Mouse (Mus musculus): ENCODE results near the gene Il21r. TPM values are rescaled to one million over a fixed set of nuclear protein-coding genes. Genes with fewer than 3 reads are reported as not detected.

The Il21r gene
- polyA plus RNA-seq, 1 experiment from 2014 or later, result 0.46 TPM

DNA sequence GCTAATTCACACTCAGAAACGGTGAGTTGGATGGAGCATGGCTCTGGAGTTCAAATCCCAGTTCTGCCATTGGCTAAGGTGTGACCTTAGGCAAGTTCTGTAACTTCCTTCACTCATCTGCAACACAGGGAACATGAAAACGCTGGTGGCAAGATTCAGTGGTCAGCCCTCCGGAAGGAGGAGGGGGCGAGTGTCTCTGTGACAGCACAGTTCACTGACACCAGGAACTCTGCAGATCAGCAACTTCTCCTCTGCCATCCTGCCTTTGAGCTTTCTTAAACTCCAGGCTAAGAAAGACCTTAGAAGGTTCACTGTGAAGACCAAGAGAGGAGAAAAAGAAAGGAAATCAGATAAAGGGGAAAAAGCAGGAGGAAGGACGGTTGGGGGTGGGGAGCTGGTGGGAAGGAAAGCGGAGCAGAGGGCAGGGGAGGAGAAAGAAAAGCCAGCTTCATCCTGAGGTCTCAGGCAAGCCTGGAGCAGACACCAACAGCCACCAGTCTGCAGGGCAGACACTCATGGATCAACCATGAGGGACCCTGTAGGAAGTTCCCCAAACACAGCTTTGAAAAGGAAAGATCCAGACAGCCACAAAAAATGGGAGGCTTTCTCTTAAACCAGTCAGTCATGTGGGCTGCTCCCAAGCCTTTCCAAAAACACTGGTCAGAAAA, 2.5 kb upstream of the Il21r start:
- 30% methylated on average over 6 of the region's 6 CpGs for WGBS
- ATAC-seq (ENCODE audit: insufficient number of reproducible peaks, insufficient read depth, low FRiP score, low read depth), result no peak
- H3K27ac ChIP-seq (ENCODE audit: low read length), result no peak overlapping the region

GRCm38 (mm10) chr7:125601280-125601670, 2.0 kb upstream of the Il21r start:
- Histone ChIP-seq H3K4me2 (replicated peaks; ENCODE audit: low read depth, low read length) (no peak overlapping the region), H3K4me3 (ENCODE audit: low read depth, low read length) (no peak overlapping the region), H3K9ac (replicated peaks; ENCODE audit: low read depth, low read length) (no peak overlapping the region), H3K27ac (ENCODE audit: low read length) (no peak overlapping the region), H3K36me3 (ENCODE audit: control insufficient read depth, insufficient read depth, low read length) (no peaks in the 10 kb centered on the region), H3K27me3 (ENCODE audit: control insufficient read depth, insufficient read depth, low read length) (no peaks in the 10 kb centered on the region), H3K9me3 (ENCODE audit: control insufficient read depth, low read depth, low read length) (no peaks in the 10 kb centered on the region), H3K4me1 (ENCODE audit: control insufficient read depth, insufficient read depth, low read length) (no peaks in the 10 kb centered on the region)
- 84% methylated on average over 6 of the region's 6 CpGs for WGBS
- ATAC-seq (ENCODE audit: insufficient number of reproducible peaks, insufficient read depth, low FRiP score, low read depth), result no peak

More for the DNA sequence above, 2.5 kb upstream of the Il21r start:
- Histone ChIP-seq H3K9ac (replicated peaks; ENCODE audit: low read depth, low read length) (no peak overlapping the region), H3K9me3 (ENCODE audit: control insufficient read depth, low read depth, low read length) (no peaks in the 10 kb centered on the region), H3K4me2 (replicated peaks; ENCODE audit: low read depth, low read length) (no peak overlapping the region), H3K4me1 (ENCODE audit: control insufficient read depth, insufficient read depth, low read length) (no peaks in the 10 kb centered on the region), H3K27me3 (ENCODE audit: control insufficient read depth, insufficient read depth, low read length) (no peaks in the 10 kb centered on the region), H3K36me3 (ENCODE audit: control insufficient read depth, insufficient read depth, low read length) (no peaks in the 10 kb centered on the region), H3K4me3 (ENCODE audit: low read depth, low read length) (no peak overlapping the region)

GRCm38 (mm10) chr7:125601821-125602448, 1.3 kb upstream of the Il21r start:
- no peak for ATAC-seq (ENCODE audit: insufficient number of reproducible peaks, insufficient read depth, low FRiP score, low read depth)
- Histone ChIP-seq H3K27me3 (ENCODE audit: control insufficient read depth, insufficient read depth, low read length) (no peaks in the 10 kb centered on the region), H3K36me3 (ENCODE audit: control insufficient read depth, insufficient read depth, low read length) (no peaks in the 10 kb centered on the region), H3K4me3 (ENCODE audit: low read depth, low read length) (no peak overlapping the region), H3K27ac (ENCODE audit: low read length) (no peak overlapping the region), H3K9me3 (ENCODE audit: control insufficient read depth, low read depth, low read length) (no peaks in the 10 kb centered on the region), H3K9ac (replicated peaks; ENCODE audit: low read depth, low read length) (no peak overlapping the region), H3K4me2 (replicated peaks; ENCODE audit: low read depth, low read length) (no peak overlapping the region), H3K4me1 (ENCODE audit: control insufficient read depth, insufficient read depth, low read length) (no peaks in the 10 kb centered on the region)
- WGBS, result 72% methylated on average over 11 of the region's 11 CpGs

DNA sequence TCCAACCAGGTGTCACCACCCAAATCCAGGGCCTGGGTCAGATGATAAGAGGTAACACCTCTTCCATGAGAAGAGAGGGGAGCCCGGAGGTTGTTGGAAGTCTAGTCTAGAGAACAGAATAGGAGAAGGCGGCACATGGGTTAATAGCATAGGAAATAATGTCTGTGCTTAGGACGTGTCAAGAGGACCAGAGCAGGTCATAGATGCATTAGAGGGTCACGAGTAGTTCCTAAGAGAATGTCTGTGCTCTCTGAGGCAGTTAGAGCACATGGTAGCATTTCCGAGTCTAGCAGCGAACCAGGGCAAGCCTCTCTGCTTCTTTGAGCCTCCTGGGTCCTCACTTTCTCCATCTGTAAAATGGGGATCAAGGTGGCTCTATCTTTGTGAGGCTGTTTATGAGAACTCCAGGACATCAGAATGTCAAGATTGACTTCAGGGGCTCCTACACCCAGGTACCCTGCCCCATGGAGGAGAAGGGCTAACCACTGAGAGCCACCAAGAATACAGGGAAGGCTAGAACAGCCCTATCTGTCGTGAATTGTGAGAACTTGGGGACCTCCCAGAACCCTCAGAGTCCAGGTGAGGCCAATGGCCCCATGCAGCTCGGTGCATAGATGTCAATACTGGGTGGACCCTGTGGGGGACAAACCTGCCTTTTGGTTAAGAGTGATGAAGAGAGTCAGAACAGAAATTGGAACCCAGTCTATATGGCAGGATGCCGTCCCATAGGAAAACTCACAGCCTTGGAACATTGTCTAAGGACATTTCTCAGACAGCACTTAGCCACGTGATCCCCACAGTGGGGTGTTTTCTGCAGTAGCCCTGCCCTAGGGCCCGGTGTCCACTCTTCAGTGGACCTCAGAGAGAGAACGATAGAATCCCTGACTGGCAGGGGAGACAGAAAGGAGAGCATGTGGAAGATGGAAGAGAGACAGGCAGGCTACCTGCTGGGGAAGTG, 1.4 kb downstream of the Il21r start:
- H3K27me3 ChIP-seq (ENCODE audit: control insufficient read depth, insufficient read depth, low read length), result no peaks in the 10 kb centered on the region
- no peak overlapping the region for H3K4me2 ChIP-seq (replicated peaks; ENCODE audit: low read depth, low read length)
- no peaks in the 10 kb centered on the region for H3K36me3 ChIP-seq (ENCODE audit: control insufficient read depth, insufficient read depth, low read length)
- H3K4me1 ChIP-seq (ENCODE audit: control insufficient read depth, insufficient read depth, low read length), result no peaks in the 10 kb centered on the region
- no peak overlapping the region for H3K27ac ChIP-seq (ENCODE audit: low read length)
- H3K9me3 ChIP-seq (ENCODE audit: control insufficient read depth, low read depth, low read length), result no peaks in the 10 kb centered on the region
- no peak for ATAC-seq (ENCODE audit: insufficient number of reproducible peaks, insufficient read depth, low FRiP score, low read depth)
- WGBS, result 78% methylated on average over 12 of the region's 12 CpGs
- no peak overlapping the region for H3K9ac ChIP-seq (replicated peaks; ENCODE audit: low read depth, low read length)
- no peak overlapping the region for H3K4me3 ChIP-seq (ENCODE audit: low read depth, low read length)

GRCm38 (mm10) chr7:125605725-125606139, 2.5 kb downstream of the Il21r start:
- ATAC-seq (ENCODE audit: insufficient number of reproducible peaks, insufficient read depth, low FRiP score, low read depth), result no peak
- H3K9ac ChIP-seq (replicated peaks; ENCODE audit: low read depth, low read length), result no peak overlapping the region

DNA sequence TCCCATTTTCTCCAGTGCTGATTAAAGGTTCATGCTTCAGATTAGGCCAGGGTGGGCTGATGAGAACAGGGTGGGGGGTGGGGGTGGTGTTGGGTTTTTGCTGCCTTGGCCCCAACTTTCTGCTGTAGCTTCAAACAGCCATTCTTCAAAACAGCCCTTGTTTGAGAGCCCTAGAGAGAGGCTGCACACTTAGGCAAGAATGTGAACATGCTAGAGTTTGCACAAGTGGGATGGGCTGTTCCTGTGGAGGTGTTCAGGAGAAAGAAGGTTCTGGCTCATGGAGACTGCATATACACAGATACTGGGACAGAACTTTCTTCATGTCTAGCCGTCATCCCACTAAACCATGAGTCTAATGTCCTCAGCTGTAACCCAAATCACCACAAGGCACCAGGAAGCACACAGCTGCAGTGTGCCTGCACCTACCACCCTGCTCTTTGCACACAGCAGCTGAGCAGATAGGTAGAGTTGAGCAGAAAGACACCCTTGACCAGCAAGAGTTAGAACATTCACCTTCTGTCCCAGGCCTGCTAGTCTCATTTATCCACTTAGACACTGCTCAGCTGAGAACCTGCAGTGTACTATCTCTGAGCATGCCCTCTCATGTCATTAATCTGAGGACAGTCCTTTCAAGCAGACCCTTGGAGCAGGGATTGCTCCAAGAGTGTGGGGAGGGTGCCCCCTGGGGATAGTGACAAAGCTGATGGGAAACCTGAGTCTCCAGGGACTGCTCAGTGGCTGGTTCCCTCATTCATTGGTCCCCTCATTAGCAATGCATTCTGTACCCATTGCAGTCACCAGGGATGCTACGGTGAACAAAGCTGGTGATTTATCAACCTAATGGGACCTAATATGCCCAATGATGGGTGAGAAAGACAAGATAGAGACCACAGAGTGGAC, 3.3 kb downstream of the Il21r start:
- no peak overlapping the region for H3K4me3 ChIP-seq (ENCODE audit: low read depth, low read length)
- no peak for ATAC-seq (ENCODE audit: insufficient number of reproducible peaks, insufficient read depth, low FRiP score, low read depth)
- no peaks in the 10 kb centered on the region for H3K4me1 ChIP-seq (ENCODE audit: control insufficient read depth, insufficient read depth, low read length)
- no peaks in the 10 kb centered on the region for H3K36me3 ChIP-seq (ENCODE audit: control insufficient read depth, insufficient read depth, low read length)
- H3K27ac ChIP-seq (ENCODE audit: low read length), result no peak overlapping the region
- WGBS, result 75% methylated on average over 2 of the region's 2 CpGs
- no peaks in the 10 kb centered on the region for H3K9me3 ChIP-seq (ENCODE audit: control insufficient read depth, low read depth, low read length)
- H3K9ac ChIP-seq (replicated peaks; ENCODE audit: low read depth, low read length), result no peak overlapping the region
- no peaks in the 10 kb centered on the region for H3K27me3 ChIP-seq (ENCODE audit: control insufficient read depth, insufficient read depth, low read length)
- H3K4me2 ChIP-seq (replicated peaks; ENCODE audit: low read depth, low read length), result no peak overlapping the region

More at GRCm38 (mm10) chr7:125605725-125606139, 2.5 kb downstream of the Il21r start:
- H3K4me3 ChIP-seq (ENCODE audit: low read depth, low read length), result no peak overlapping the region
- no peak overlapping the region for H3K27ac ChIP-seq (ENCODE audit: low read length)
- 48% methylated on average over 4 of the region's 4 CpGs for WGBS
- no peaks in the 10 kb centered on the region for H3K36me3 ChIP-seq (ENCODE audit: control insufficient read depth, insufficient read depth, low read length)
- no peaks in the 10 kb centered on the region for H3K27me3 ChIP-seq (ENCODE audit: control insufficient read depth, insufficient read depth, low read length)
- no peaks in the 10 kb centered on the region for H3K4me1 ChIP-seq (ENCODE audit: control insufficient read depth, insufficient read depth, low read length)
- no peaks in the 10 kb centered on the region for H3K9me3 ChIP-seq (ENCODE audit: control insufficient read depth, low read depth, low read length)
- H3K4me2 ChIP-seq (replicated peaks; ENCODE audit: low read depth, low read length), result no peak overlapping the region

DNA sequence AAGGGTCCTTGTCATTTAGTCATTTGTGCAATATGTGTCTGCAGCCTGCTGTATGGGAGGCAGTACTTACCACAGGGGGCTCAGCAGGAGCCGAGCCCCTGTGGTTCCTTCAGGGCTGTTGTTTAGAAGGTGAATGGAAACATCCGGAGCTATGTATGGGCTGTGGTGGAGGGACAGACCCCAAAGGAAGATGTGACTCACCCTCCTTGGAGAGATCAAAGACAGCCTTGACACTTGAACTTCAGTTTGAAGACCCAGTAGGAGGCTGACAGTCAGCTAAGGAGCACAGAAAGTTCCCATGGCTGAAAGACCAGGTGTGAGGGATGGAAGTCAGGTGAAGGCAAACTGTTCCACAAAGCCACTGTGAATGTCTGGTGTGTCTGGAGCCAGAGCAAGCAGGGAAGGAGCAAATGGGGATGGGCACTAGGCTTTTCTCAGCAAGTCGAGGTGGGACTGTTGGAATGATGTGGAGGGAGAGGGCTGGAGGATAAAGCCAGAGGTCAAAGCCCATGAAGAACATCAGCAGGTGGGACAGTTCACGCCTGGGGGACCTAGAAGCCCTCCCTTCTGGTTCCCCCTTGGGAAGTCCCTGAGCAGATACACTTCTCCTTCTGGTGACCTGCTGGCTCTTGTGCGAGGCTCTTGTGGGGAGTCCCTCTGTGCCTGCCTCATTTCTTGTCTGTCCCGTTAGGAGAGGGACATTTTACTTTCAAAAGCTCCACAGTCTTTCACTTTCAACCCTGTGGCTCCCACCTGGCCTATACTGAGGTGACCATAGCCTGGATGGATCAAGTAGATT, 4.4 kb downstream of the Il21r start:
- Histone ChIP-seq H3K4me3 (ENCODE audit: low read depth, low read length) (no peak overlapping the region), H3K36me3 (ENCODE audit: control insufficient read depth, insufficient read depth, low read length) (no peaks in the 10 kb centered on the region), H3K27me3 (ENCODE audit: control insufficient read depth, insufficient read depth, low read length) (no peaks in the 10 kb centered on the region), H3K9ac (replicated peaks; ENCODE audit: low read depth, low read length) (no peak overlapping the region), H3K27ac (ENCODE audit: low read length) (no peak overlapping the region), H3K9me3 (ENCODE audit: control insufficient read depth, low read depth, low read length) (no peaks in the 10 kb centered on the region), H3K4me1 (ENCODE audit: control insufficient read depth, insufficient read depth, low read length) (no peaks in the 10 kb centered on the region), H3K4me2 (replicated peaks; ENCODE audit: low read depth, low read length) (no peak overlapping the region)
- 57% methylated on average over 6 of the region's 6 CpGs for WGBS
- no peak for ATAC-seq (ENCODE audit: insufficient number of reproducible peaks, insufficient read depth, low FRiP score, low read depth)

Measured in stomach, embryonic 14.5 days (tissue).